Mouse (Mus musculus) heart, adult 2 months (tissue): ENCODE results near the gene Gm10277.

Experiments used
- CTCF ChIP-seq: fragments of 200-600 bp; IDR thresholded peaks from 2 replicates; pipeline ENCODE4 v1.8.1; 2022; ENCODE audit warnings: antibody characterized with exemption, mild to moderate bottlenecking, moderate library complexity
- EP300 ChIP-seq: fragments of 200-500 bp; IDR thresholded peaks from 2 replicates; pipeline ENCODE4 v1.6.1; 2011; ENCODE audit warnings: low read depth, low read length, control low read depth; ENCODE audit not compliant: insufficient read depth
- POLR2A ChIP-seq: fragments of 200-500 bp; IDR thresholded peaks from 2 replicates; pipeline ENCODE4 v1.6.1; 2011; ENCODE audit warnings: mild to moderate bottlenecking, low read depth, low read length, control low read depth; ENCODE audit not compliant: insufficient read depth

DNA sequence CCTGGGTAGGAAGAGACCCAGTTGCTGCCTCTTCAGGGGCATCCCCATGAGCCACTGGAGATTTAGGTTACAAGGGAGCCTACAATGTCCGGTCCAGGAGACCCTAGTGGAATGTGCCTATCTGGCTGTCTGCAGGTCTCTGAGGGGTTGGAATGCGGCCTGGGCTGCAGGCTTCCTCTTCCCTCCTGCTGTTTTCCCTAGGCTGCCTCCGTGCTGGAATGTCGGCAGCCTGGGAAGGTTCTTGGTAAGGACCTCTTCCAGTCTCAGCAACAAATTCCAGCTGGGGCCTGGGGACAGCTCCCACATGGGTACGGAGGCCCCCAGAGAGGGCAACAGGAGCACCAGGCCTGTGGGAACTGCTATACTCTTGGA, 2.2 kb downstream of the Gm10277 start:
- TF ChIP-seq CTCF (no peak), POLR2A (no peak), EP300 (no peak)
